Mouse (Mus musculus) adrenal gland, adult 8-10 months (tissue): ENCODE results near the gene BC107364. TPM values are rescaled to one million over a fixed set of nuclear protein-coding genes. Genes with fewer than 3 reads are reported as not detected.
A peak's percentile ranks its signal among the peaks of the same experiment; 100 is the strongest.
"Not testable (repeated sequence)": the region's sequence is repeated elsewhere in the genome, so short reads cannot be mapped to it uniquely, and the experiment has no call there.

Experiments used
- DNase-seq: peaks from one replicate; pipeline ENCODE4 v3.0.0; 2022
- total RNA-seq, 4 experiments: library from RNA; stranded (reverse); gene quantifications; 2 replicates each; pipeline ENCODE4 v1.2.4; 2022

The BC107364 gene
- total RNA-seq, 4 experiments from 2014 or later = not detected

GRCm38 (mm10) chr3:96414126-96414950, 37.8 kb downstream of the BC107364 start:
- DNase-seq = peak; percentile 46

- no peak for DNase-seq
These were observed 38.5 kb downstream of the BC107364 start for GRCm38 (mm10) chr3:96413581-96414125.

GRCm38 (mm10) chr3:96411821-96412220, 40.3 kb downstream of the BC107364 start:
- DNase-seq = no peak

DNA sequence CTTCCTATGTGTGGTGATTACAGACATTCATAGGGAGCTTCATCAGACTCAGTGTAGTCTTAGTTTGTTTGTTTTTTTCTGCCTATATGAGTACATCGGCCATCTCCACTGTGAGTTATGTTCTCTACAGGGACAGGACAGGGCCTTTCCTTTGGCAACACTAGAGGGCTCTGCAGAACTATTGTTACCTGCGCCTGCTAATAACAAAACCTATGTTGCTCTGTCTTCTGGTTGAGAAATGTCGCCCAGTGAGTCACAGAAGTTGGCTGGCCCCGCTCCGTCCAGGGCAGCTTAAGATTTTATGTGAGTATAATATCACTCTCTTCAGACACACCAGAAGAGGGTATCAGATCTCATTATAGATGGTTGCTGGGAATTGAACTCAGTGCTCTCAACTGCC, 41.1 kb downstream of the BC107364 start:
- DNase-seq = no peak

DNA sequence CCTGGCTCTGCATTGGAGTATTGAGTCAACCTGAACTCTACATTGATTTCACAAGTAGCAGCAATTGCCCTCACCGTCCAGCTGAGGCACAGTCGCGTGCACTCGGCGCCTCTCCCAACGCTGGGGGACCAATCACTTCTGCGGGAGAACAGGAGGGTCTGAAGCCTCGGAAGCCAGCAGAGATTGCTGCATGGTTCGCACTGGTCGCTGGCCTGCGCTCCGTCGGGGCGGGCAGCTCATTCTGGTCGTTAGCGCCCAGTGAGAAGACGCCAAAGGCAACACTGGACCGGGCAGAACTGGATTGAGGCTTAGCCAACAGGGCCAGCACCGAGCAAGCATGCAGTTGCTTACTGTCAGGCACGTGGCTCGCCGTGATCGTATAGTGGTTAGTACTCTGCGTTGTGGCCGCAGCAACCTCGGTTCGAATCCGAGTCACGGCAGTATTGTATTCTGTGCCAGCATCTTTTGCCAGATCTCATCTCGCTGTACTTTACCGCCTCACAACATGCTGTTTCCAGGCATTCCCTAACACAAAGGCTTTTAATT, 42.3 kb downstream of the BC107364 start:
- DNase-seq = no peak

DNA sequence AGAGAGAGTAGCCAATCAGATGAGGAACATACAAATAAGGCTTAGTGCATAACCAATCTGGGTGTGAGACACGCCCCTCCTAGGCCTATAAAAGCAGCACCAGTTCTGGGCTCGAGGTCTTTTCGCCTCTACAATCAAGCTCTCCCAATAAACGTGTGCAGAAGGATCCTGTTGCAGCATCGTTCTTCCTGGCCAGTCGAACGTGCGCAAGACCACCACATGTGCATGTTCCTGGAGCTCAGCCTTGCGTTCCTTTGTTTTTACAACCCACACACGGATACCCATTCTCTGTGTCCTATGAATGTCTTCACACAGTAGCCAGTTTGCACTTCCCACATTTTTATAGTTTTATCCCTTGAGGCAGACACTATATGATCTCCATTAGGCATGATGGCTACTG, 44.0 kb downstream of the BC107364 start:
- not testable (repeated sequence) for DNase-seq

- DNase-seq = no peak
These were observed 46.3 kb downstream of the BC107364 start for GRCm38 (mm10) chr3:96405541-96406503.

- DNase-seq = no peak
These were observed 47.1 kb downstream of the BC107364 start for GRCm38 (mm10) chr3:96405004-96405403.

GRCm38 (mm10) chr3:96404450-96404849, 47.7 kb downstream of the BC107364 start:
- no peak for DNase-seq

GRCm38 (mm10) chr3:96403016-96403415, 49.1 kb downstream of the BC107364 start:
- DNase-seq = no peak

DNA sequence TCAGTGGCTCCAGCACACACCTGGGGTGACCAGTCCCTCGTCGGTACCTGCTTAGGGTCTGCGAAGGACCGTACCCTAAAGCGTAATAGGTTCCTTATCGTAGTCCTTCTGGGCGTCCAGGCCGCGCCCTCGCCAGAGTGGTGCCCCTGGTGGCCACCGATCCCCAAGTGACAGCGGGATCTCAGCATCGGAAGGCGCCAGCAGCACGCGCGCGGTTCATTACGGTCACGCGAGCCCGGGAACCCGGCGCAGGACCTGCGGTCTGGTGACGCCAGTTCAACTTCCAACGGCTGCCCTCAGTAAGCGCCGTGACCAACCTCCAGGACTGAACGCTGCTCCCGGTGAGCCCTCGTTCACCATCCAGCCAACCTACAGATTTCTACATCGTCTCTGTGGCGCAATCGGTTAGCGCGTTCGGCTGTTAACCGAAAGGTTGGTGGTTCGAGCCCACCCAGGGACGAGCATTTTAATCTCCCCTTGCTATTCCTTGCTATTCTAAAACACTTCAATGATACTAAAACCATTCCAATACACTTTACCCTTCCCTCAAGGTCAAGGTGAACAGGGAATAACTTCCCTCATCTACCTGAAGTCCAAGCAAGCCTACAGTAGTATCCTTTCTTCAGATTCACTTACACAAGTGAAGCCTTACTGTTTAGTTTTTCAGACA, 50.1 kb downstream of the BC107364 start:
- DNase-seq = no peak

- DNase-seq = no peak
These were observed 50.7 kb downstream of the BC107364 start for GRCm38 (mm10) chr3:96401474-96401831.

- no peak for DNase-seq
These were observed 53.2 kb downstream of the BC107364 start for GRCm38 (mm10) chr3:96398911-96399310.

- DNase-seq = no peak
These were observed 55.2 kb downstream of the BC107364 start for GRCm38 (mm10) chr3:96396857-96397256.

- not testable (repeated sequence) for DNase-seq
These were observed 64.9 kb downstream of the BC107364 start for GRCm38 (mm10) chr3:96387202-96387601.

Other genes starting within 250 kb of the BC107364 start
- gene Bola1, start 232.6 kb downstream of the BC107364 start, total RNA-seq = 10 to 100 TPM; 24.2 to 48.0 (median 33.0) TPM
- 1 to 10 TPM; 4.8 to 9.2 (median 9.0) TPM for gene Hist2h2ab, start 232.4 kb downstream of the BC107364 start, total RNA-seq
- 10 to 100 TPM; 53.1 to 90.6 (median 58.9) TPM for gene Hist2h2ac, start 231.4 kb downstream of the BC107364 start, total RNA-seq
- gene Hist2h2be, start 231.2 kb downstream of the BC107364 start, total RNA-seq = 10 to 100 TPM; 13.8 to 27.3 (median 25.2) TPM
- gene Hist2h3c2, start 213.2 kb downstream of the BC107364 start, total RNA-seq = 10 to 100 TPM; 13.0 to 27.9 (median 18.2) TPM
- gene Hist2h2aa2, start 212.0 kb downstream of the BC107364 start, total RNA-seq = 100 to 1,000 TPM; 483 to 517 (median 507) TPM
- gene Hist2h2aa1, start 206.8 kb downstream of the BC107364 start, total RNA-seq = 10 to 100 TPM; 14.1 to 18.6 (median 17.5) TPM
- not detected for gene Hist2h3c1, start 205.6 kb downstream of the BC107364 start, total RNA-seq
- 10 to 100 TPM; 27.4 to 37.9 (median 32.5) TPM for gene Hist2h4, start 189.0 kb downstream of the BC107364 start, total RNA-seq
- gene Hist2h3b, start 183.7 kb downstream of the BC107364 start, total RNA-seq = 100 to 1,000 TPM in 1 of 4 experiments, 10 to 100 TPM in 3; 50.3 to 108 (median 73.7) TPM
- 100 to 1,000 TPM in 1 of 4 experiments, 10 to 100 TPM in 3; 70.8 to 139 (median 88.2) TPM for gene Hist2h2bb, start 182.6 kb downstream of the BC107364 start, total RNA-seq
- 1 to 10 TPM; 2.2 to 4.3 (median 3.3) TPM for gene Fcgr1, start 158.3 kb downstream of the BC107364 start, total RNA-seq
- under 1 TPM in 1 of 4 experiments, not detected in 3; 0.27 TPM for gene Hfe2, start 72.9 kb upstream of the BC107364 start, total RNA-seq
- 100 to 1,000 TPM; 374 to 825 (median 652) TPM for gene Txnip, start 105.7 kb upstream of the BC107364 start, total RNA-seq
- not detected for gene Gm16253, start 124.7 kb upstream of the BC107364 start, total RNA-seq
- gene Polr3gl, start 141.9 kb upstream of the BC107364 start, total RNA-seq = 10 to 100 TPM; 35.7 to 54.5 (median 40.0) TPM
- 1 to 10 TPM; 1.1 to 2.3 (median 1.7) TPM for gene Ankrd34a, start 144.3 kb upstream of the BC107364 start, total RNA-seq
- gene Lix1l, start 148.8 kb upstream of the BC107364 start, total RNA-seq = 10 to 100 TPM; 47.8 to 57.8 (median 54.5) TPM
- 100 to 1,000 TPM in 1 of 4 experiments, 10 to 100 TPM in 3; 54.6 to 101 (median 71.7) TPM for gene Rbm8a, start 177.6 kb upstream of the BC107364 start, total RNA-seq
- 10 to 100 TPM; 51.1 to 60.0 (median 56.2) TPM for gene Pex11b, start 183.1 kb upstream of the BC107364 start, total RNA-seq
- gene Gm42957, start 183.2 kb upstream of the BC107364 start, total RNA-seq = under 1 TPM; 0.32 to 0.80 (median 0.40) TPM
- 1 to 10 TPM; 1.5 to 2.4 (median 1.8) TPM for gene Itga10, start 193.3 kb upstream of the BC107364 start, total RNA-seq
- gene Ankrd35, start 217.8 kb upstream of the BC107364 start, total RNA-seq = 1 to 10 TPM; 3.1 to 9.9 (median 5.0) TPM
- gene Pias3, start 244.1 kb upstream of the BC107364 start, total RNA-seq = 10 to 100 TPM; 27.3 to 38.0 (median 32.6) TPM